Mouse (Mus musculus): ENCODE data around the gene Dpysl5. TPM values are rescaled to one million over a fixed set of nuclear protein-coding genes. Genes with fewer than 3 reads are reported as not detected.

Dpysl5 gene
- not detected in 2 replicates for polyA plus RNA-seq (2012)

DNA sequence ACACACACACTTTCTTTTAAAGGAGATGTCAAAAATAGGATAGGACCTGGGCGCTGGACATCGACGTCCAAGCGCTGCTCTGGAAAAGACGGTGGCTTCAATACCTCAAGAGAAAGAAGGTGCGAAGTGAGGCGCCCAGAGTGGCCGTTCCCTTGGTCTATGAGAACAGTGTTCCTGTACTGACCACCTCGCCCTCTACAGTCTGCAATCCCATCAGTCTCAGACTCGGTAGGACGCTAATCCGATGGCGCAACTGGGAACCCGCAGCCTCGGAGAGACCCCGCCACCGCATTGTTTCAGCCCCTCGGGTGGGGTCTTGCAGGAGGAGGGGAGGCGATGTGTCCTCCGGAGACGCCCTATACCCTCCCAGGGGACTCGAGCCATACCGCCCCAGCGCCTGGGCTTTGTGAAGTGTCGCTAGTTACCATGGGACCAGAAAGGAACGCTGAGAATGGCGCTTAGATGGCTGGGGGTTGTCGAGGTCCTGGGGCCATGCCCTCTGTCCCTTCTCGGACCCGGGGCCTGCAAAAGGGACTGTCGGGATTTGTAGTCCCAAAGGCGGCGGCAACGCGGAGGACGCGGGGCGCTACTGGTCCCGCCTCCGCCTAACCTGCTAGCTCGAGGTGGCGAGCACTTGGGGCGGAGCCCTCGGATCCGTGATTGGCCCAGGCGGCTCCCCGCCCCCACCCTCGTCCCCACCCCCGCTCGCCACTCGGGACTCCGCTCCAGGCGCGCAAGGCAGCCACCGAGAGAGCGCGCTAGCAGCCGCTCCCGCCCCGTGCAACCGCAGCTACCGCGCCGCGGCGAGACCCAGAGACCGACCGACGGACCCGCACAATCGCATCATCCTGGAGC, at the start of gene Dpysl5:
TSS of gene Dpysl5 (plus strand) at position 418 of the 855 bp plus-strand sequence.
- TF ChIP-seq GATA1 (IDR thresholded peaks at IDR 0.05; ENCODE audit: low read length): no peak

DNA sequence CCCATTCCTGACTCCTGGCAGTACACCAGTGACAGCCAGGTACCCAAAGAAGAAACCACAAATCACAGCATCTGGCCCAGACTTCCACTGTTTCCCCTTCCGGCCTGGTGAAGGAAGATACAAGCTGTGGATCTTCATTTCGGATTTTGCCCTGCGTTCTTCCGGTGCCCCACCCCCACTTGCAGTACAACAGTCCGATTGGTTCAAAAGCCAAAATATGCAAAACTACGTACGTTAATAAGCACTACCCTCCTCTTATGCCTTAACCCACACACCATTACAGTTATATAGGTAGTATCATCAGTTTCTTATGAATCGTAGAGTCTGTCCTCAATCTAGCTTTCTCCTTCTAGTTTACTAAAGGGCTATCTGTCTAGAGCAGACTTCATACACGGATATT, 46.0 kb upstream of the Dpysl5 start:
- TF ChIP-seq GATA1 (IDR thresholded peaks at IDR 0.05; ENCODE audit: low read length): no peak

DNA sequence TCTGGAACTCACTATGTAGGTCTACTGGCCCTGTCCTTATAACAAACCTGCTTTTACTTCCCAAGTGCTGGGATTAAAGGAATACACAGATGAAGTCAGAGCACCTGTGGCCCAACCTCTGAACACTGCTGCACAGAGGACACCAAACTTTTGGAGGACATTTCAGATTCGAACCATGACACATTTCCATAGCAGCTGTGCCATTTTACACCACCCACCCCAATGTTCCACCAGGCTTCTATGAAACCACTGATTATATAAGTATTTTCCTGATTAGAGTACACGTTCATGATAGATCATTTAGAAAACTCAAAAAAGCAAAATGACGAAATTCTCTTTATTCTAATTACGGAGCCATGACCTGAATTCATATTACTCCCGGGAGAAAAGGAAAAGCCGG, 45.4 kb upstream of the Dpysl5 start:
- TF ChIP-seq GATA1 (IDR thresholded peaks at IDR 0.05; ENCODE audit: low read length): no peak

DNA sequence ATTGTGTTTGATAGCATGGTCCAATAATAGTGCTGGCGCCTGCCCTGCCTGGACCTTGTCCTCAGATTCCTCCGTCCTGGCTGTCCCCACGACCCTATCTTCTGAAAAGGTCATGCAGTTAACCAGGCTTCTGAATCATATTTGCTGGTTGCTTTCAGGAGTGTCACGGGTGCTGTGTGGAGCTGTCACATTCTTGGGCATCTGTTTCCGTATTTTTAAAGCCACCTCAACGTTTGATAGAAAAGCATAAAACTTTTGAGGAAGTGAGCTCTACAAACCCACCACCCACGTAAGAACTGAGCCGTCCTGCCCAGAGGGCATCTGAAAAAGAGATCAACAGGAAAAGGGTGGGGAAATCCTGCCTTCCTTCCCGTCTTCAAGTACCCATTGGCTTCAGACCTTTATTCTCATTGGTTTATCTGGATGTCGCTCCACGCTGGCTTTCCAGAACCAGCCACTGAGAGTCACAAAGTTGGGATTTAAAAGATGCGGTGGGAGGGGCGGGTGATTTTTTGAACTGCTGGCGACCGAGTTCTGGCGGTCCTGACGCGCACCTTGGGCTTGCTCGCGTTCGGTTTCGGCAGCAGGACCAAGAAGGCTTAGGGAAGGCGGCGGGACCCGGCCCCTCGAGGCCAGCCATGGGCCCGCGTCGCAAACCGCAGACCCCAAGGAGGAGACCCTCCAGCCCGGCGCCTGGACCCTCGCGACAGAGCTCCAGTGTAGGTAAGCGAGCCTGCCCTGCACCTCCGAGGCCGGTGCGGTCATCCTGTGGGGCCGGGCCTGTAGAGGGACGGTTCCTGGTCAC, 44.8 kb upstream of the Dpysl5 start, which contains the start of gene Cenpa:
TSS of gene Cenpa (plus strand) at position 387 of the 805 bp plus-strand sequence.
- TF ChIP-seq GATA1 (IDR thresholded peaks at IDR 0.05; ENCODE audit: low read length): no peak

DNA sequence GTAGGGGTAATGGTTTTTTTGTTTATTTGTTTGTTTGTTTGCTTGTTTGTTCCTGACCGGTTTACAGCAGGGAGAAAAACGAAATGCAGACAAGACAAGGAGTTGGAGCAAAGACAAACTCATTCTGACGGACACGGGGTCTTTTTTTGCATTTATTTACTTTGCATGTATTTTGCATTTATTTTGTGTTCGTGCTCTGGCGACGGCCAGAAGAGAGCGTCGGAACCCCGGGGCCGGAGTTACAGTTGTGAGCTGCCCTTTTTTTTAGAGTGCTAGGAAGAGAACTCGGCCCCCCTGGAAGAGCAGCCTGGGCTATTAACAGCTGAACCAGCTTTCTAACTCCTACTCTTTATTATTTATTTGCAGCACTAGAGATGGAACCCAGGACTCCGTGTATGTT, 44.1 kb upstream of the Dpysl5 start:
- TF ChIP-seq GATA1 (IDR thresholded peaks at IDR 0.05; ENCODE audit: low read length): no peak

DNA sequence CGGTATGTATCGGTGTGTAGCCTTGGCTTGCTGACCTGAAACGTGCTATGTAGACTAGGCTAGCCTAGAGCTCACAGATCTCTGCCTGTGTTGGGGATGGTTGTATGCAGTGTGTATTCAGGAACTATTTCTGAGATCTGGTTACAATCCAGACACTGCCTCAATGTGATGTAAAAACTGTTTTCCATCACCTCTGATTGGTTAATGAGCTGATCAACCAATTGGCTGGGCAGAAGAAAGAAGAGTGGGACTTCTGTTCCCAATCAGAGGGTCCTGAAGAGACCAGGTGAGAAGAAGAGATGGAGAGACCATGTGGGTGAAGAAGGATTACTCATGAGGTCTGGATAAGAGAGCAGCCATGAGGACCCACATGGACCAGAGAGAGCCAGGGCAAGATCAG, 43.7 kb upstream of the Dpysl5 start:
- no peak for TF ChIP-seq GATA1 (IDR thresholded peaks at IDR 0.05; ENCODE audit: low read length)

DNA sequence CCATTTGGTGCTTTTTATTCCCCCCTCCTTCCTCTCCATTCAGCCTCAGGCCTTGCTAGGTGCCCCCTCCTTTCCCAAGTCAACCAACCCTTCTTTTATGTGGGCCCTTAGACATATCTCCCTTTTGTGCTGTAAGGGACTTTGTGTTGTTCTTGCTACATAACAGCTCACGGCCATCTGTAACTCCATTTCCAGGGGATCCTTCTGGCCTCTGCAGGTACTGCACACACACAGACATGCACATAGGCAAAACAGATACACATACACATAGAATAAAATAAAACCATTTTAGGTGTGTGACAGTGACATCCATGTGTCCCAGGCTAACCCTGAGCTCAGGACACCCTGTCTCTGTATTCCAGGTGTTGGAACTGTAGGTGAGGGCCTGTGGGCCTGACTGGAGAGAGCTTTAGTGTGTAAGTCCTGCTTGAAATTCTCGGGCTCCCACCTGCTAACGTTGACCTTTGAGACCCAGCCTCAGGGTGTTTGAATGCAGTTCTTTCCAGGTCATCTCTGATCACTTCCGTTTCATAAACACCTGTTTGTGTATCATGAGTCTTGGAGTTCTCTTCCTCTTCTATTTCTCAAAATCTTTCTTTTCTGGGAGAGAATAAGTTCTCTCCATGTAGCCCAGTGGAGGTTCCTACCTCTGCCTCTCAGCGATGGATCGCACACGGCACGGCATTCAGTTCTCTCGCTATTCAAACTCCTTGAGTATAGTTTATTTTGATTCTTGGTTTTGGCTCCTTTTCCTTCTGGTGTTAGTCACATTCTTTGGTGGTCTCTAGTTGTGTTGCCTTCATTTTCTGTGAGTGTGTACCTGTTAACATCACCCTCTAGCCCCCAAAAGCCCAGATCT, 42.5 kb upstream of the Dpysl5 start:
- TF ChIP-seq GATA1 (IDR thresholded peaks at IDR 0.05; ENCODE audit: low read length): no peak

DNA sequence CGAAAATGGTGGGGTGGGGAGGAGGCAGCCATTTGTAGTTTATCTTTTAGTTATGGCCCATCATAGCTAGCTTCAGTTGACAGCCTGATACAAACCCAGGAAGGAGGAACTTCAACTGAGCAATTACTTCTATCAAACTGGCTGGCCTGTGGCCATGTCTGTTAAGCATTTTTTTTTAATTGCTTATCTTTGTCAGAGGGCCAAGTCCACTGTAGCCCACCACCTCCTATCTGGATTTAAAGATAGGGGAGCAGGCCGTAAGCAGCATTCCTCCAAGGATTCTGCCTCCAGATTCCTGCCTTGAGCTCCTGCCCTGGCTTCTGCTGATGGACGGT, 41.9 kb upstream of the Dpysl5 start:
- TF ChIP-seq GATA1 (IDR thresholded peaks at IDR 0.05; ENCODE audit: low read length): no peak

DNA sequence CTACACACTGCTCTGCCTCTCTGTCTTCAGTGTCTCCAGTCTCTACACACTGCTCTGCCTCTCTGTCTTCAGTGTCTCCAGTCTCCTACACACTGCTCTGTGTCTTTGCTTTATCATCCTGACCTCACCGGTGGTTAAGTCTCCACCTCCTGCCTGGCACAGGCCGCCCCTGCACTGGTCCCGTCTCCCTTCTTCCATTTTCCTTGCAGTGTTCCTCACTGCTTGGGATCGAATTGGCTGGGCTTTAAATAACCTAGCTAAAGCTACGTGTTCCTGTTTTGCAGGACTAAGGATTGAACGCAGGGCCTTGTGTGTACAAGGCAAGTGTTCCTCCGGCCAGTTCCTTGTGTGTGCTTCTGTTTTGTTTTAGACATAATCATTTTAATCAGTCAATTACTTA, 41.3 kb upstream of the Dpysl5 start:
- no peak for TF ChIP-seq GATA1 (IDR thresholded peaks at IDR 0.05; ENCODE audit: low read length)

DNA sequence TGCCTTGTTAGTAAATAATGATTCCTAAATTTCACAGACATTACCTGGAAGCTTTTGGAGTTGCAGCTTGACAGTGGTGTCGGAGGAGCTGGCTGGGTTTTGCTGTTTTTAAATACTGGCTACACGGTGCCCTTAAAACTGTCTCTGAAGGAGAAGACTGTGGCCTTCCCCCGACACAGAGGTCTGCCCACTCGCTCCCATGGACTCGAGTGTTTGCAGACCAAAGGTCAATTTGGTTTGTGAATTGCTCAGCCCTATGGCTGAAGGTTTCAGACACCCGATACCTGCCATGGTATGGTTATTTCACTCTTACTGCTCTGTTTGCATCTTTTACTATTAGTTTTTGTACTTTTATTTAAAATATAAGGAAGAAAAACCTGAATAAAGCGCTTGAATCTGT, 37.4 kb upstream of the Dpysl5 start:
- TF ChIP-seq GATA1 (IDR thresholded peaks at IDR 0.05; ENCODE audit: low read length): no peak

DNA sequence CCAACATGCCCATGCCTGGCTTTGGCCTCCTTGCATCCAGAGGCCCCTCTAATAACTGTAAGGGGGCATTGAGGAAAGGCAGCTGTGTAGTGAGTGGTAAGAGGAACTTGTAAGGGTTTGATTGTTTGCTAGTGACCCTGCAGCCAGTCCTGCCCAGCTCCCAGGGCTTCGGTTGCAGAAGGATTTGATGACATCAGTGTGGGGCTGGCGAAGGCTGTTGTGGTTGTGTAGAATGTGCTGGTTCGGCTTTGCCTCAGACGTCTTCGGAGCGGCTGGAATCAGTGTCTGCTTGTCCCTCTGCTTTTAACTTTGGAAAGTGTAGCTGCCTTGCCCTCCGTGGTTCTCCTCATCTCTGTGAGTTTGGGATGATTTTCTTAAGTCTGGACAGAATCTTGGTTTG, 34.6 kb upstream of the Dpysl5 start:
- no peak for TF ChIP-seq GATA1 (IDR thresholded peaks at IDR 0.05; ENCODE audit: low read length)

DNA sequence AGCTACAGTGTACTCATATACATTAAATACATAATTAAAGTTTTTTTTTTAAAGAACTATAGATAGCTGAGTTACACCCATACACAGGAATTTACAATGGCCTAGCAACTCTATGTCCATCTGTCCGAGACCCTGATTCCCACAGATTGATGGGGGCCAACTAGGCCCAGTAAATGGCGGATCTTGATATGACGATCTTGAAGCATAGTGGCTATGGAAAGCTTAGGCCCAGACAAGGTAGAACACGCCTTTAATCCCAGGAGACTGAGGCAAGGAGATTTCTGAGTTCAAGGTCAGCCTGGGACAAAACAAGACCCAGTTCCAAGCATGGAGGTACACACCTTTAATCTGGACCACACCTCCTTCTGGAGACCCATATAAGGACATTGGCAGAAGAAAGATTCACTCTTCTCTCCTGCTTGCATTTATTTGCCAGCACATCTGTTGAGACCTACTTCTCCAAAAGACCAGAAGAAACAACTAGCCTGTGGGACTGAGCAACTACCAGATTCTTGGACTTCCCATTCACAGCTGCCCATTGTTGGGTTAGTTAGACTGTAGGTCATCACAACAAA, 32.6 kb upstream of the Dpysl5 start:
- no peak for TF ChIP-seq GATA1 (IDR thresholded peaks at IDR 0.05; ENCODE audit: low read length)

DNA sequence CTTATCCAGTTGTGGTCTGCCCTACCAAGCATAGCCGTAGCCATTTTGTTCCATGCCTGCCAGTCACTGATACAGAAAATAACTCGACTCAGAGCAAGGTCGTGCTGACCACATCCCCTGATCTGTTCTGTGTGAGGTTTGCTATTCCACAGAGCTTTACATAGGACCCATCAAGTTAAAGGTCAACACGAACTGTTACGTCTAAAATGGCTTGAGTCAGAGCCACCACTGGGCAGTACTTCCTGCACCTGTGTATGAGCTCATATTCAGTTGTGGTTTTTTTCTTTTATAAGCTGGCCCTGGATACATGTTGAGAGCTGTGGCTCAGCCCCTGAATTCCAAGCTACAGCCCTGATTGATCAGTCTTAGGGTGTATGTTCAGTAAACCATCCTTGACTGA, 31.8 kb upstream of the Dpysl5 start:
- TF ChIP-seq GATA1 (IDR thresholded peaks at IDR 0.05; ENCODE audit: low read length): no peak

DNA sequence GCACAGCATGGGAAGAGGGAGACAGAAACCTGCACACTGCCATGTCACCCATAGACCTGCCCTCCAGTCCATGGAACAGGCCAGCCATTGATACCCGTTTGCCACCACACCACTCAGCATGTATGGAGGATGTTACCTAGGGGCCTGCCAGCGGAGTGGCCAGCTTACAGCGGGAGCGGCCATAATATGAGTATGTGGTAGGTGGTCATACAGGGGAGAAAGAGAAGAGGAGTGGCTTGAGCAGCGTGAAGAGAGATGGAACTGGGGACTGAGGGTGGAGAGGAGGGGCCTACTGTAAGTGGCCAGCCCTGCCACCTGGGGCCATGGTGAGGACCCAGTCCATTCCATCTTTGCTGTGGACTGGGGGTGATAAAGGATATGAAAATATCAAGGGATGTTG, 29.4 kb upstream of the Dpysl5 start:
- no peak for TF ChIP-seq GATA1 (IDR thresholded peaks at IDR 0.05; ENCODE audit: low read length)

DNA sequence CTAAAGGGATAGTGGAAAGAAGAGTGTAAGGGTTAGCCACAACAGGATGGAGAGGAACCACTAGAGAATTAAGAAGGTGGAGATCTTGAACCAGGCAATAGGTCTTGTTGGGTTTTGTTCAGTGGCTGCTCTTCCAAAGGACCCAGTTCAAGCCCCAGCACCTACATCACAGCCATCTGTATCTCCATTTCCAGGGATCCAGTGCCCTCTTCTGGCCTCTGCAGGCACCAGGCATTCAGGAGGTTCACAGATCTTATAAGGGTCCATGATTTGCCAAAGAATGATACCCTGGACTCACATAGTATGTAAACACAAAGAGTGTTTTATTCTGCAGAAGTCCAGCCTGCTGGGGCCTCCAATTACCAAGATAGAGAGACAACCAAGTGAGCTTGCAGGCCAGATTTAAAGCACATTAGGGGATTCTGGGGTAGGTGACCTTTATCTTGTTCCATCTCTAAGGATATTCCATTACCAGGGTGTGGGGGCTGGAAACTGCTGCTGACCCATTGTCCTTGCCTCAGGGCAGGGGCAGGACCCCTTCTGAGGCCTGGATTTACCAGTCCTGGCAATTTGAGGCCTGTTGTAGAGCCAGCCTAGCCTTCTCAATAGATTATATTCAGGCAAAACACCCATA, 28.3 kb upstream of the Dpysl5 start:
- TF ChIP-seq GATA1 (IDR thresholded peaks at IDR 0.05; ENCODE audit: low read length): no peak

Data from G1E-ER4 (cell line).